Mouse (Mus musculus) layer of hippocampus, adult 2 months (tissue): ENCODE data around the gene Eif4g3. TPM values are rescaled to one million over a fixed set of nuclear protein-coding genes. Genes with fewer than 3 reads are reported as not detected.
"Not testable (repeated sequence)": the region's sequence is repeated elsewhere in the genome, so short reads cannot be mapped to it uniquely, and the experiment has no call there.

Experiments used
- DNase-seq, 2 experiments: peaks; one replicate each; pipeline ENCODE4 v3.0.0; 2022; ENCODE audit warnings: low spot score in 2 of 2
- H3K27ac ChIP-seq: fragments of 200-600 bp; 2 replicates; pipeline ENCODE4 v1.8.1; 2022
- H3K4me3 ChIP-seq: fragments of 200-600 bp; 2 replicates; pipeline ENCODE4 v1.8.1; 2022; ENCODE audit warnings: mild to moderate bottlenecking
- CTCF ChIP-seq: fragments of 200-600 bp; conservative IDR thresholded peaks from 2 replicates; pipeline ENCODE4 v1.8.1; 2022; ENCODE audit warnings: antibody characterized with exemption, mild to moderate bottlenecking, moderate library complexity
- total RNA-seq, 2 experiments: library from RNA; stranded (reverse); gene quantifications; 2 replicates each; pipeline ENCODE4 v1.2.3; 2021

Gene Eif4g3
- total RNA-seq, 2 experiments from 2014 or later: 158 TPM

DNA sequence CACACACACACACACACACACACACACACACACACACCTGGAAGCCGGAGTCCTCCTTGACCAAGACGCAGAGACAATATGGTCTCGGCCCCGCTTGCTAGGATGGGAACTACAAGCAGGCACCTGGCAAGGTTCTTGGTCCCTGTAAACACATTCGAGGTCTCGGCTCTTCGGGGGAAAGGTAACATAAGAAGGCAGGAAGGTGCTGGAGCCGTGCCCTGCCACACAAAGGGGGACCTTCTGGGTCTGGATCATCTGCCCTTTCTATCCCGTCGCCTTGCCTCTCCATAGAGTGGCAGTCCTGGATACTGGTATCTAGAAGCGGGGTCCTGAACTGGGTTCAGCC lies 28.3 kb upstream of the Eif4g3 start:
- H3K27ac ChIP-seq: no peak overlapping the region
- no peak for TF ChIP-seq CTCF
- no peak for DNase-seq
- no peak overlapping the region for H3K4me3 ChIP-seq

DNA sequence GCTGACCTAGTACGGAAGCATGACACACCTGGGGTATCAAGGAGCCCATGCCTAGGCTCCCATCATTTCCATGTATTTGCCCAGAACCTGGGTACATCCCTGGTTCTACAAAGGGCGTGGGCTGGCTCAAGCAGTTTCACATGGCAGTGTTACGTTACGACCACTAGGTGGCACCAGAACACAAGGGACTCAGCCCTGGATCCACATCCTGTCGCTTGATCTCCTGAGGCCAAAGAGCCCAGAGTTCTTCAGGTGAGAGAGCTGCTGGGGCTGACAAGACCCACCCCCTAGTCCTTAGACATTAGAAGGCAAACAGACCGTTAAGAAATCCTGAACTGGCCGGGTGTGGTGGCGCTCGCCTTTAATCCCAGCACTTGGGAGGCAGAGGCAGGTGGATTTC lies 24.6 kb upstream of the Eif4g3 start:
- H3K27ac ChIP-seq: no peak overlapping the region
- no peak overlapping the region for H3K4me3 ChIP-seq
- DNase-seq: peak; percentile 69 to 78

GRCm38 (mm10) chr4:137970623-137971199 lies 22.1 kb upstream of the Eif4g3 start:
- not testable (repeated sequence) for H3K4me3 ChIP-seq, DNase-seq, H3K27ac ChIP-seq

More for the DNA sequence above, 24.6 kb upstream of the Eif4g3 start:
- TF ChIP-seq CTCF: peak; percentile 95

DNA sequence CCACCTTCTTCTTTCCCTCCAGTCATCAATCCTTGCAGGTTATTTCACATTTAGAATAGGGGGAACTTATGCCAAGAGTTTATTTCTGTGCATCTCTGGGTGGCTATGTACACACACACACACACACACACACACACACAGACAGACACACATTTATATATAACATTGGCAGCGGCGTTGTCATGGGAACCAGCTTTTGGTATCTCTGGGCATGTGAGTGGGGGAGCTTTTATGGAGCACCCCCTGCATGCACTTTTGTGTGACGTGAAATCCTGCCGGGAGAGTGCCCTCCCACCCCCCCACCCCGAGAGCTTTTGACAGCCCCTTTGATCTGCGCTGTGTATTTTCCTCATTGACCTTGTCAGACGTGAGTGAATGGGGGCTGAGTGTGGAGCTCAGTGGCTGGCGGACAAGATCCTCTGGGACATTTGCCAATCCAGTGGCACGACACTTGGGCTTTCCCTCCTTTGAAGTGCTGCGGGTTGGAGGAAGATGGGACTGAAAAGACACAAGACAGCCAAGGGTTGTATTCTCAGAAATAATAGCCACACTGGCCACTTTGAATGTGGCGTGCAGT lies 17.9 kb upstream of the Eif4g3 start:
- H3K27ac ChIP-seq, DNase-seq, H3K4me3 ChIP-seq: not testable (repeated sequence)

DNA sequence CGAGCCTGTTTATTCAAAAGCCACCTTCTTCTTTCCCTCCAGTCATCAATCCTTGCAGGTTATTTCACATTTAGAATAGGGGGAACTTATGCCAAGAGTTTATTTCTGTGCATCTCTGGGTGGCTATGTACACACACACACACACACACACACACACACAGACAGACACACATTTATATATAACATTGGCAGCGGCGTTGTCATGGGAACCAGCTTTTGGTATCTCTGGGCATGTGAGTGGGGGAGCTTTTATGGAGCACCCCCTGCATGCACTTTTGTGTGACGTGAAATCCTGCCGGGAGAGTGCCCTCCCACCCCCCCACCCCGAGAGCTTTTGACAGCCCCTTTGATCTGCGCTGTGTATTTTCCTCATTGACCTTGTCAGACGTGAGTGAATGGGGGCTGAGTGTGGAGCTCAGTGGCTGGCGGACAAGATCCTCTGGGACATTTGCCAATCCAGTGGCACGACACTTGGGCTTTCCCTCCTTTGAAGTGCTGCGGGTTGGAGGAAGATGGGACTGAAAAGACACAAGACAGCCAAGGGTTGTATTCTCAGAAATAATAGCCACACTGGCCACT lies 13.7 kb upstream of the Eif4g3 start:
- not testable (repeated sequence) for DNase-seq, H3K27ac ChIP-seq, H3K4me3 ChIP-seq

- Histone ChIP-seq H3K27ac (no peak overlapping the region), H3K4me3 (no peak overlapping the region)
- TF ChIP-seq CTCF: no peak
- DNase-seq: no peak
These were observed 10.0 kb upstream of the Eif4g3 start for GRCm38 (mm10) chr4:137982869-137983268.

- Histone ChIP-seq H3K27ac (no peak overlapping the region), H3K4me3 (no peak overlapping the region)
- DNase-seq: no peak
- TF ChIP-seq CTCF: no peak
These were observed 8.6 kb upstream of the Eif4g3 start for GRCm38 (mm10) chr4:137984212-137984611.

DNA sequence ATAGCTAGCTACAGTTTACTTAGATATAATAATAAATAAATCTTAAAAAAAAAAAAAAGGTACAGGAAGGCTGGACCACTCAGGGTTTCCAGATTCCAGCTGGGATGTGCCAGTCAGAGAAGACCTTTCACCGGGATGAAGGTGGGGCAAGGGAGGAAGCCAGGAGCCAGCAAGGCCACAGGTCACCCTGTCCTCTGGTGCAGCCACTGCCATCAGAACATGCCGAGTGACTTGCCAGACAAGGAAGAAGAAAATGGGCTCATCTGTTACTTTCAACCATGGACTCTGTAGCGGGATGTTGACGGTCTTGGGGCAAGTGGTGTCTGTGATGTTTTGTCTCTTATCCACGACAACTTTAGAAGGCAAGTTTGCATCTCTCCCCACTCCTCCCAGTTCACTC lies 8.1 kb upstream of the Eif4g3 start:
- no peak overlapping the region for H3K27ac ChIP-seq
- no peak for DNase-seq
- no peak for TF ChIP-seq CTCF
- no peak overlapping the region for H3K4me3 ChIP-seq

DNA sequence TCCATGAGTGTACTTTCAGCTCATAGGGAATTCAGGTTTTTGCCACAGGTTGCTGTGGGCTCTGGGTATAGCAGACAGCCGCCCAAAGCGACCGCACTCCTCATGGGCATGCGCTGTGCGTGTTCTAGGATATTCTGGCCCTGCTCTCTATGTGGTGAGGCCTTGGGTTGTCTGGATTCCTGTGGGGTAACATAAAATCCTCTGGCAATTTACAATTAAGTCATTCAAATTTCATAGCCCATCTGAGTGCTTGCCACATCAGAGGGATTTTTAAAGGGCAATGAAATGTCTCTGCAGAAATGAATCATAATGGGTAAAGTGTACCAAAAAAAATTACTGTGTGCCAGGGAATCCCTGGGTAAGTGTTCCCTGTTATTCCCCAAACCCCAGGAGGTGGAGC lies 3.4 kb upstream of the Eif4g3 start:
- DNase-seq: no peak
- Histone ChIP-seq H3K27ac (no peak overlapping the region), H3K4me3 (no peak overlapping the region)
- no peak for TF ChIP-seq CTCF

DNA sequence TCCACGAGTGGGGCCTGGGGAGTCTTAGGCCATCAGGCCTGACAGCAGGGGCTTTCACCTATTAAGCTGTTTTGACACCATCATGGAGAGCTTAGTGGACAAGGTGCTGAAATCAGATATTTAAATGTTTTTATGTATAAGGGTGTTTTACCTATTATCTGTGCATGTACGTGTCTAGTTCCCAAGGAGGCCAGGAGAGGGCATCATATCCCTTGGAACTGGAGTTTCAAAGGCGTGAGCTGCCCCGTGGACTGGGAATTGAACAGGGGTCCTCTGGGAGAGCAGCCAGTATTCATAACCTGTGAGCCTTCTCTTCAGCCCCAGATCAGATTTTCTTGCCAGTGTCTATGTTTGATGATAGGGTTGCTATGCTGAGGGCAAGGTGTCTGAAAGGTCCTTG lies 2.4 kb upstream of the Eif4g3 start:
- TF ChIP-seq CTCF: peak; percentile 53
- no peak for DNase-seq
- no peak overlapping the region for H3K27ac ChIP-seq
- no peak overlapping the region for H3K4me3 ChIP-seq

DNA sequence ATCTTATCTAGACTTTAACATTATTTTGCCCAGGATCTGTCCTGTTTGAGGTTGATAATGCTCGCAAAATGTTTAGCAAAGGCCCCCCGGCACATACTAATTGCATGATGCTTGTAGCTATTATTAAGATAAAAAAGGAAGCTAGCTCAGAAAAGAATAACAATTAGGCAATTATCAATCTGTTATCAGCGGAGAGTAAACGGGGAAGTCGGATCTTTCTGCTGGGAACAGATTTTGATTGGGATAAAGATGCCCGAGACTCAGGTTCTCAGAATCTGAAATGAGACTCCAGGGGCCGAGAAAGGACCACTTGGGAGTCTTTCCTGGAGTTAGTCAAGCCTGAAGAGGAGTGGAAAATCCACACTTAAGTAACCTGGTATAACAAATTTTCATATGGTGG lies 1.6 kb upstream of the Eif4g3 start:
- no peak for TF ChIP-seq CTCF
- Histone ChIP-seq H3K4me3 (no peak overlapping the region), H3K27ac (no peak overlapping the region)
- no peak for DNase-seq

DNA sequence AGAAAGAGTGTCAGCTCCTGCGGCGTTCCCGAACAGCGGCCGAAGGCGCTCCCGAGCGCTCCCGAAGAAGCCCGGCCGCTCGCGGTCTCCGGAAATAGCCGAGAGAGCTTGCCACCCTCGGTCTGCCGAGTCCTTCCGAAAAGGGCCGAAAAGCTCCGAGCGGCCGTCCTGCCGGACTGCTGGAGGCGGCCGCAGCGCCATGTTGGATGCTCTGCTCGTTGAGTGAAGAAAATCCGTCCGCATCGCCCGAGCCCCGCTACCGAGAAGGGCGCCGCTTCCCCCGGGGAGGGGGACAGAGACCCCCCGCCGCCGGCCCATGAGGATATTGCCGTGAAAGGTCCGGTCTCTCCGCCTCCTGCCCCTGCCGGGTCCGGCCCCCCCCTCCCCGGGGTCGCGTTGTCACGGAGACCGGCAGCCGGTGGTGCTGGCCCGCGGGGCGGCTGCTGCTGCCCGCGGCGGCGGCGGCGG lies 503 bp downstream of the Eif4g3 start:
- TF ChIP-seq CTCF: no peak
- H3K27ac ChIP-seq: peak overlapping the region; percentile 98
- DNase-seq: peak; percentile 98 to 100

DNA sequence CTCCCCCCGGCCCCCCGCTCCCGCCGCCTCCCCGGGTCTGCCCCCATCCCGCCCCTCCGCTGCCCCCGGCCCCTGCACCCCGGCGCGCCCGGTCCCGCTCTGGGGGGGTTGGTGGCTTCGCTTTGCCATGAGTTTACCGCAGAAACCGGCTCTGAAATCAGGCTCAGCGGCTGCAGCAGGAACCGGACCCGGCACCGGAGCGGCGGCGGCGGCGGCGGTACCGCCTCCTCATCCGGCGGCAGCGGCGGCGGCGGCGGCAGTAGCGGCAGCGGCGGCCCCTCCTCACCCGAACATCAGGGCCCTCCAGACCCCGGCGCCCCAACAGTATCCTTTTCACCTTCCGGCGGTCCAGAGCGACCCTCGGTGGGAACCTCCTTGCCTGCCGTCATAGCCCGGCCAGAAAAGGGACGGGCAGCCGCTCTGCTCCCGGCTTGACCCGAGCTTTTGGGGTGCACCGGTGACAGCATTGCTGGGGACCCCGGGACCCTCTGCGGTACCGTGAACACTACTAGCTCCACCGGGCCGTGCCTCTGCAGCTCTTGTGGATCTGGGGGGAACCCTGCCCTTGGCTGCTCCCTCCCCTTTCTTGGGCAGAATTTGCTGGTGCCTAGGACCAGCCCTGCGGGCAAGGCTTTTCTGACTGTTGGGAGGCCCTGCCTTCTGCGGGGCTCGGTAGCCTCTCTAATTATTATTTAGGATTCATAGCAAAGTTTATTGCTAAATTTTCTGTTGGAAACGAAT lies 1.2 kb downstream of the Eif4g3 start:
- TF ChIP-seq CTCF: no peak
- Histone ChIP-seq H3K27ac (peak overlapping the region; percentile 98), H3K4me3 (peak overlapping the region; percentile 76)
- DNase-seq: peak in 1 of 2 experiments; percentile 30

More for the DNA sequence above, 503 bp downstream of the Eif4g3 start:
- H3K4me3 ChIP-seq: peak overlapping the region; percentile 76
